Mouse (Mus musculus) spleen, postnatal 14 days (tissue): ENCODE data around the gene Timm13.

Source experiments
- DNase-seq, 2 experiments: peaks; one replicate each; pipeline ENCODE4 v3.0.0; 2021 to 2022; ENCODE audit warnings: low spot score in 2 of 2

Timm13 gene

GRCm38 (mm10) chr10:80862305-80862704 lies 38.5 kb downstream of the Timm13 start:
- DNase-seq, result no peak

GRCm38 (mm10) chr10:80858350-80858935 lies 42.3 kb downstream of the Timm13 start:
- peak; percentile 45 to 62 for DNase-seq

GRCm38 (mm10) chr10:80857848-80858247 lies 42.9 kb downstream of the Timm13 start:
- peak; percentile 40 to 53 for DNase-seq

DNA sequence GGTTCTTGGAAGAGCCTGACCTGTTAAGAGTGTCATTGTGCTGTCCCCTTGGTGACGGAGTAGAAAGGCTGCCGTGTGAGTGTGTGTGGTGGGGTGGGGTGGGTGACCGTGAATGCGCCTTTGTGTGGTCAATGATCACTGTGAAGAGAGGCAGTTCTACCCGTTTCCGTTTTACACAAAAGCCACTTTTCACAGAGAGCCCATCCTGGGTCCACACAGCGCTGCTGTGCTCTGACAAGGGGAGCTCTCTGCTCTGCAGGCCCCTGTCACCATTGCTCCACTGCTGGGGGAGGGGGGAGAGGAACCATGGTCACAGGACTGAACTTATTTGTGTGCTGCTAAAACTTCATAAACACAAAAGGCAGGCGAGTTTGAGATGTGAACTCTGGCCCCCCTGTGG lies 43.4 kb downstream of the Timm13 start:
- no peak for DNase-seq

GRCm38 (mm10) chr10:80856908-80857307 lies 43.9 kb downstream of the Timm13 start:
- peak; percentile 55 to 59 for DNase-seq

DNA sequence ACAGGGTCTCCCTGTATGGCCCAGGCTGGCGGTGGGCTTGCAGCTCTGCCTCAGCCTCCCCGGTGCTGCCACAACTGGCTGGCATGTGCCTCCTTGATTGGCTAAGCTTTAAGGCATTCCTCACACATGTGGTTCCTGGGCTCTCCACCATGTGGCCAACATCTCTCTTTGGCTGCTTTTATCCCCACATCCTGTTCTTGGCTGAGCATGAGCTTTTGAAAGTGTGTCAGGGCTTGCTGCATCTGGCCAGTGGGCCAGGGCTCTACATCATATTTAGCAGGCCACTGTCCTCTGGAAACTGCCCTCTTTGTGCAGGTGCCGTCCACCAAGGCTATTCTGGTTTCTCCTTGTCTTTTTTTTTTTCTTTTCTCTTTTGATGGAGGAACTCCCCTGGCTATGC lies 44.5 kb downstream of the Timm13 start:
- DNase-seq, result peak in 1 of 2 experiments; percentile 26

GRCm38 (mm10) chr10:80855749-80856073 lies 45.1 kb downstream of the Timm13 start:
- DNase-seq, result peak; percentile 21 to 25

GRCm38 (mm10) chr10:80854913-80855748 lies 45.6 kb downstream of the Timm13 start, which contains the start of the genes Lsm7 and Sppl2b:
Gene Lsm7, minus strand, starts transcription at chr10:80855209.
Gene Sppl2b, plus strand, starts transcription at chr10:80855275.
- peak; percentile 98 to 99 for DNase-seq
